Mouse (Mus musculus) retina, embryonic 14.5 days (tissue): Measurements from ENCODE around the gene Josd2.

ENCODE experiments used
- DNase-seq: peaks from one replicate; pipeline ENCODE4 v3.0.0-alpha.2; 2015; ENCODE audit warnings: low spot score

The Josd2 gene

DNA sequence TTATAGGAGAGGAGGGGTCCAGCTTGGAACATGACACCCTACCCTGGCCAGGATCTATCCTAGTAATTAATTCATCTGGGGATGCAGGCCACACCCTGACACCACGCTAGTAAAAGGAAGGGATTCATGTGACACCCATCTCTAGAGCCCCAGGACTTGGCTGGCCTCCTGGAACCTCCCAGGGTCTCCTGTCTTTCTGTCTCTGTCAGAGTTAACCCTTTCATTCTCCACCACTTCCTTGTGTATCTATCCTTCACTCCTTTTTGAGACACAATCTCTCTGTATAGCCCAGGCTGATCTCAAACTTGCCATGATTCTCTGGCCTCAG lies 4.7 kb downstream of the Josd2 start:
- no peak for DNase-seq

DNA sequence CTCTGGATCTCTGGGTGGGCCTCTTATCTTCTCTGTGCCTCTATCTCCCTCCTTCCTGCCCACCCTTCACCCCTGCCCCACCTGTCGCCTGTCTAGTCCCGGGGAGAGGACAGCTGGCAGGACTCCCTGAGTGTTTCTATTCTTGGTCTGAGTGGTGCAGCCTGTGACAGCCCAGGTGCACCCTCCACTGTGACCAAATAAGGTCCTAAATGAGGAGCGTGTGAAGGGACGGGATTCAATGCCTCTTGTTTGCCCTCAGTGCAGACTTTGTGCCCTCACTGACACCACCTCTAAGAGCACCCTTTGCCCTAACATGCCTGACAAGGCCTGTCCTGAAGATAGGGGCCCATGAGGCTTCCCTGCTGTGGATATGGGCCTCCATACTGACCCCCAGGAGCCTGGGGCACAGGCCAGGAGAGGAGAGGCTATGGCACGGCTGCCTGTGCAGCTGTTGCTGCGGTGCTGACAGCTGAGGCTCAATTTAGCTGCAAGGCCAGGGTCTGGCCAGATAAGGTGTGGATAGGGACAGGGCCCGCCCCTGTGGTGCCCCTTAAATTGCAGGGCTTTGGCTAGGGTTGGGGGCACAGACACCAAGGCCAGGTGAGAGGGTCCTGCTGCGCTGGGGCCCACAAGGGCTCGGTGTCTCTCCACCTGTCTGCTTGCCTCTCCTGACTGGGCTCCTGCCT lies 5.3 kb downstream of the Josd2 start:
- DNase-seq, result no peak

DNA sequence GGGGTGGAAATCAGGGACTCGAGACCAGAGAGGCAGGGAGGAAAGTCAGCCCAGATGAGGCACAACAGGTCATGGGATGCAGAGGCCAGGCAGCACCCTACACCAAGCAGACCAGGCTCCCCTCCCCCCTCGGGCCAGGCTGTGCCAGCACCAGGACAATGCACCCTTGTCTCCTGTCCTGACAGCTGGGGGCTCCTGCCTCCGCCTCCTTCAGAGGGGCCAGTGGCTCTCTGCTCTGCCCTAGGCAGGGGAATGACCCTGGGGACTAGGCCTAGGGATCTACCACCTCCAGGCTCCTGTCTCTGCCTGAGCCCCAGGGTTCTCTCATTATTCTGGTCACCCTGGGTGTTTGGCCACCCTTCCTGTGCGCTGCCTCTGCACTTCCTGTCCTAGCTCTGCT lies 6.6 kb downstream of the Josd2 start:
- peak; percentile 66 for DNase-seq

DNA sequence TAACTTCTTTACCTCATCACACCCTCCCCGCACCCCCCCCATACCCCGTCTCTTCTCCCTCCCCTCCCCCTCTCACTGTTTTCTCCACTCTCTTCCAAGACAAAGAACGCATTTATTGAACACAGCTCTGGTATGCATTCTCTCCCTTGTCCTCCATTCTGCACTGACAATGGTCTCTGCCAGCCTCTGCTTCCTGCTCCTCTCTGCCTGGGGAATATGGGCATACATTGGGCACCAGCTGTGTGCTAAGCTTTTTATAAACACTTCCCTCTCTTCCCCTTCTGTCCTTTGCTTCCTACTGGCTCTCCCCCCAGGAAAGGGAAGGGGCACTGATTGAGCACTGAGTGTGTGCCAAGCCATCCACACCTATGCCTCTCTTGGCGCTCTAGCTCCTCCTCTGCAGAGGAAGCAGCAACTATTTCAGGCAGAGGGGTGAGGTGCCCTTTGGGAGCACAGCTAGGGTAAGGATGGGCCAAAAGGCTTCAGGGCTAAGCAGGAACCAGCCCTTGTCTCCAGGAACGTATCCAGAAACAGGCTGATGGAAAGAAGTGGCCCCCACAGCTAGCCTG lies 7.3 kb downstream of the Josd2 start:
- no peak for DNase-seq

DNA sequence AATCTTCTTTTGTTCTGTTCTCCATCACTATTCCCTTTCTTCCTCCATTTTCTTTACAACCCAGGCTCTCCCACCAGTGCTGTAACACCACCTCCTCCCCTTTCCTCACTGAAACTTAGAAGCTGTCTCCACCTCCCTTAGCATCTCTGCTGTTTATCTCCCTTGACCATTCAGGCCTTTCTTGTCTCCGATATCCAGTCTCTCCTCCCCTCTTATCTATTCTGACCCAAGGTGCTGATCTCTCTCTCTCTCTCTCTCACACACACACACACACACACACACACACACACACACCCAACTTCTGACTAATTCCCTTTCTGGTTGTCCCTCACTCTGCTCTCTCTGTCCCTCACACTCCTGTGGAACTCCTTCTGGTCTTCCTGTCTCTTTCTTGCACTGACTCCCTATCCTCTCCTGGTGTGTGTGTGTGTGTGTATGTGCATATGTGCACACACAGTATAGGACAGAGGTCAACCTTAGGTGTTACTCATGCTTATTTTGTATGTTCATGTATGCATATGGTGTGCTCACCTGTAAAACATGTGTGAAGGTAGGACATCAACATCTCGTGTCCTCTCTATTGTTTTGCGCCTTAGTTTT lies 15.2 kb downstream of the Josd2 start:
- no peak for DNase-seq

DNA sequence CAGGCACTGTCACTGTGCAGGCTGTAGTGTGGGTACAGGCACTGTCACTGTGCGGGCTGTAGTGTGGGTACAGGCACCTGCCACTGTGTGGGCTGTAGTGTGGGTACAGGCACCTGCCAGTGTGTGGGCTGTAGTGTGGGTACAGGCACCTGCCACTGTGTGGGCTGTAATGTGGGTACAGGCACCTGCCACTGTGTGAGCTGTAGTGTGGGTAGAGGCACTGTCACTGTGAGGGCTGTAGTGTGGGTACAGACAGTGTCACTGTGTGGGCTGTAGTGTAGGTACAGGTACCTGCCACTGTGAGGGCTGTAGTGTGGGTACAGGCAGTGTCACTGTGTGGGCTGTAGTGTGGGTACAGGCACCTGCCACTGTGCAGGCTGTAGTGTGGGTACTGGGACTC lies 16.3 kb downstream of the Josd2 start:
- DNase-seq, result no peak

DNA sequence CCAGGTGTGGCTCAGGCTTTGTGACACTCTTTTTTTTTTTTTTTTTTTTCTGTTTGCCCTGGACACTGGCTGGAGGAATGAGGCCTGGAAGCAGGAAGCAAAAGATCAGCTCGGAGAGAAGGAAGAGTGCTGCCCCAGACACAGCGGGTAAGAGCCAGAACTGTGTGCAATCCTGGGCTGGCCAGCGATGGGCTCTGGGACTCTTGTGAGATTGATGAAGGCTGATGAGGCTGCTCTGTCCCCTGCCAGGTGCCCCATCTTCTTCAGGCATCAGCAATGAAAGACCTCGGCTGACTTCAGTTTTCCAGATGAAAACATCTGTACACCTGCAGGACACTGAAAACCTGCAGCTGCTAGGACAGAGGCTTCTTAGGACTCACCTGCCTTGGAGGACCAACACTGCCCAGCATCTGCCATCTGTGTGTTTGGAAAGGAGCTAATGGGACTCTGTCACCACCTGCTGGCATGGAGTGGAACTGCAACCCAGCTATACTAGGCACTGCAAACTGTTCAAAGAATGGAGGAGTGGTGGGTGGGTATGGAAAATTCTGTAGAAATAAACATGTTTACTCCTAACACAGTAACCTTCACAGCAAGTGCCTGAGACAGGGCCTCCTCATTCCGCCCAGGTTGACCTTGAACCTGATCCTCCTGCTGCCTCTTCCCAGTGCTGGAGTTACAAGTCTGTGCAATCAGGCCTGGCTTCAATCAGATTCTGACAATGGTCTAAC lies 17.2 kb downstream of the Josd2 start:
- DNase-seq, result peak; percentile 95

DNA sequence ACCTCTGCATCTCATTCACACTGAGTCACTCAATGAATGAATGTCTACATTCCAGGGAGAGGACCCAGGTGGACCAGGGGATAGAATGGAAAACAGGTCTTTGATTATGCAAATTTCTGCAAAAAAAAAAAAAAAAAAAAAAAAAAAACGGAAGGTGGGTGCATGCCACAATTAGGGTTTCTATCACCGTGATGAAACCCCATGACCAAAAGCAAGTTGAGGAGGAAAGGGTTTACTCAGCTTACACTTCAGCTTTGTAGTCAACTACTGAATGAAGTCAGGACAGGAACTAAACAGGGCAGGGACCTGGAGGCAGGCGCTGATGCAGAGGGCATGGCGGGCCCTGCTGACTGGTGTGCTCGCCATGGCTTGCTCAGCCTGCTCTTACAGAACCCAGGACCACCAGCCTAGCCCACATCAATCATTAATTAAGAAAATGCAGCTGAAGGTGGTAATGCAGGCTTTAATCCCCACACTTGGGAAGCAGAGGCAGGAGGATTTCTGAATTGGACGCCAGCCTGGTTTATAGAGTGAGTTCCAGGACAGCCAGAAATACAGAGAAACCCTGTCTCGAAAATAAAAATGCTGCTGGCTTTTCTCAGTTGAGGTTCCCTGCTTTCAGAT lies 17.9 kb downstream of the Josd2 start:
- DNase-seq, result no peak

DNA sequence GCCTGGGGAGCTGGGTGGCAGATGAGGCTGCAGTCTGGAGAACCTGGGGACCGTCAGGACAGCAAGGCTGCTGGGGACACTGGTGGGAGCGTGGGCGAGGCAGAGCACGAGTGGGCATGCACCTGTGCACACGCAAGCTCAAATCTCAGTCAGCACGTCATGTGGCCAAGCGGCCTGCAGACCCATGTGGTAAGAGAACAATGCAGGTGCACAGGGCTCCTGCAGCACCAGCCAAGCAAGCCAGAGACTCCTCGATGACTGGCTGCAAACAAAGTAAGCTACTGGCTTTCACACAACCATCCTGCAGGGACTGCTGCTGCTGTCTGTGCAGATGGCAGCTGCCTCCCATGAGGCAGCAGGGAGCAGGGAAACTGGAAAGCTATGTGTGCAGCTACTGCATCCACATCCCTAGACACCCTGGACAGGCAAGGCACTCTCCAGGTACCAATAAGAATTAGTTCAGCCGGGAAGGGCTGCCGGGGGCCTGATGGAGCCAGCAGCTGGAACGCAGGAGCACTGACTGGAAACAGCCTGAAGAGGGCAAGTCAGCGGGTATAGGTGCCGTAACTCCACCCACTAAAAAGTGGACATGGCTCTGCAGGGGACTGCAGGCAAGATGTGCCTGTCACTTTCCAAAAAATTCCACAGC lies 19.3 kb downstream of the Josd2 start:
- no peak for DNase-seq

DNA sequence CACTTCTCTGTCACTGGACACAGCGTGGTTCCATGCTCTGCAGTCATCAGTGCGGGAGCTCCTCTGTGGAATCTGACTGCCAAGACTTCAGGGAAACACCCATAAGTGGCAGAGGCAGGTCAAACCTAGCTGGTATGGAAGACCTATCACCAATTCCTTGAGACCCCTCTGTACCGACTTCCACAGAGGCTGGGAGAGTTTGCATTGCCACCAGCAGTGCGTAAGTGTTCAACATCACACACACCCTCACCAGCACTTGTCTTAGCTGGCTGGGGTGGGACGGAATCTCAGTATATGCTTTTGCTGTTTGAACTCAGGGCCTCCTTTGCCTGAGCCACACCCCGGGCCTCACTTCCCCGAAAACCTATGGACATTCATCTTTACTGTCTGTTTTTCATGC lies 20.2 kb downstream of the Josd2 start:
- DNase-seq, result no peak

DNA sequence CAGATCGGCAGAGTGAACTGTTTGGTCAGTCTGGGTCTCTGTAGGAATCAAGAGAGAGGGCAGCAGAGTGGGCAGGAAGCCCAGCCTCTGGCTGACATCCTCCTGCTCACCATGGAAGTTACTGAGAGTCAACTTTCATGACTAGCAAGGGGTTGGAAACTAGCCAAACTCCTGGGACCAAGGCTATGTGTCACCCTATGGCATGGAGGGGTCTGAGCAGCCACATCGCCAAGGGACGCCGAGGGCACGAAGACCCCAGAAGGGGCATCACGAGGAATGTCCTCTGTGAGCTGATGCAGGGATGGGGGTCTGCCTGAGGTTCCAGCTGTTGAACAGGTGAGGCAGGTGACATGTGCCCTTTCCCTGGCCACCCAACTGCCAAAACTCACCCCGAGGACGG lies 20.8 kb downstream of the Josd2 start:
- no peak for DNase-seq

DNA sequence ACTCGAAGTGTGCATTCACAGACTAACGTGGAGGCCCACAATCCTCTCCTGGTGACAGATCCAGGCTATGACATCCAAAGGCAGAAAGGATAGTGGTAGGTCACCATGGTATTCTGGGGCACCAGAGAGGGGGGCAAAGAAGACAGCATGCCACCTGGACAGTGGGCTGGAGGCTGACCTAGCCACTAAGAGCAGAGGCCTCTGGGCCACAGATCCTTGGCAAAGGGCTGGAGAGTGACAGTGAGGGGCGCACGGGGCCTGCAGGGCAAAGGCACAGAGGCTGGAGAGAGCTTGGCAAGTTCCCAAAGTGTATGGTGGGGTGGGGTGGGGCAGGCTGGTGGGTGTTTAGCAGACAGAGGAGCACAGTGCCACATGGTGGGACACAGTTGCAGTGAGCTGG lies 22.5 kb downstream of the Josd2 start:
- DNase-seq, result no peak

DNA sequence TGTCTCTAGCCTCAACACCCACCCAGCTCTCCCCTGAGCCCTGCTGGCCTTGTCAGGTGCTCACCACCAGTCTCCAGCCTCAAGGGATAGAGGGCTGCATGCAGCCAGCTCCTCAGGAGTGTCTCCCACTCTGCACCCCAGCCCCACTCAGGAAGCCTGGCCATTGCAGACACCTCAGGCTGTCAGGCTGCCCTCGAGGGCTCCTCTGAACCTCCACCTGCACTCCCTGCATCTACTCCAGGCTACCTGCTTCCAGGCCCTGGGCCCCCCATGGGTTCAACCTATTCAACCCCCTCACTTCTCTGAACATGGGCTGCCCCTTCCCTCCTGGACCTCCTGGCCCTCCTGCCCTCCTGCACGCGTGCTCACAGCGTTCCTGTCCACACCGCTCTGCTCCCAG lies 23.6 kb downstream of the Josd2 start:
- no peak for DNase-seq

DNA sequence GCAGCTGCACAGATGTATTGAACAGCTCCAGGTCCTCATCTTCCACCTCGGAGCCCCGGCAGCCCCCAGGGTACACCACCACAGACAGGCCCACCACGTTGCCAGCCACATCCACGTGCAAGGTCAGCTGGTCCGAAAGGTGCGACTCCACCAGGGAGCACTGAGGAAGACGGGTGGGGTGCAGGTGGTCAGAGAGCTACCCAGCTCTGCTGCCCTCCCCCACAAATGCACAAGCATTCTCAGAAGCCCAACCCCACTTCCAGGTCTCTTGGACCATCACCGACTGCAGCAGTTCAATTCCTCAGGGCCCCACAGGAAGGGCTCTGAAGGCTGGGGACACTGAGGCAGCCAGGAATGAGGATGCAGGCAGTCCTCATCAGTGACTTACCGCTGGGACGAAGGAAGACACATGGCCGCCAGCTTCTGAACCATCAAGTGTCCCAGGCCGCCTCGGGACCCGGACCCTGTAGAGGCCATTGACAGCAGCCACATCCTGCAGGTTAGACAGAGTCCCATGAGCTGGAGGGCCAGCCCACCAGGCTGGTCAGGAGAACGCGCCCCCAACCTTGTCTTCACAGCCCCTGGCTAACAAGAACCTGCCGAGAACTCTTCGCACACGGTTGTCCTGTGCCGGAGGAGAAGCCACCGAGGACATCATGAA lies 24.5 kb downstream of the Josd2 start:
- DNase-seq, result no peak

DNA sequence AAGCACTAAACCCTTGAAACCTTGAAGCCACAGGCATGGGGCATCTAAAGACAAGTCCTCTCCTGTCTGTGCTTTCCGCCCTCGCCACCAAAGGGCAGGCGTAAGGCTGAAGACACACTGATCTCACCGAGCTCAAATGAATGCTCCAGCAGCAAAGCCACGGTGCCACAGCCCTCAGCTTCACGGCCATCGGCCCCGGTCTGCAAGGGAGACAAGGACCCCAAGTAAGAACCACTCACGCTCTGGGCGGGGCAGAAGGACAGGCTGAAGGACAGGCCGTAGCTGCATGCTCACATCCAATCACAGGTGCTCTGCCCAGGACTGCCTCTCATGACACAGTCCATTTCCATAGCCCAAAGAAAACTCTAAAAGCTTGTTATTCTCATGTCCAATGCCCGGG lies 26.9 kb downstream of the Josd2 start:
- DNase-seq, result no peak

DNA sequence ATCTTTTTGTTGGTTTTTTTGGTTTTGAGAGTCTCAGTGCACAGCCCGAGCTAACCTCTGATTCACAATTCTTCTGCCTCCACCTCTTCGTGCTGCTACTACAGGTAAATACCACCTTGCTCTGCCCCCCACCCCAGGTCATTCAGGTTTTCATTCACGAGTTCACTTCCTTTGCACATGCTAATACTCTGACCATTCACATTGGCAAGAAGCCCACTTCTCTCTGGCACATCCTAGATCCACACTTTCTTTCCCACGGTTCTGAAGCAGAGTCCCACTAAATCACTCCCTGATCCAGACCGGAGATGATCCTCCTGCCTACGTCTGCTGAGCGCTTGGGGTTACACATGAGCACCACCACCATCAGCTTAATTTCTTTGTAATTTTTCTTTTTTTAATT lies 27.3 kb downstream of the Josd2 start:
- DNase-seq, result no peak

DNA sequence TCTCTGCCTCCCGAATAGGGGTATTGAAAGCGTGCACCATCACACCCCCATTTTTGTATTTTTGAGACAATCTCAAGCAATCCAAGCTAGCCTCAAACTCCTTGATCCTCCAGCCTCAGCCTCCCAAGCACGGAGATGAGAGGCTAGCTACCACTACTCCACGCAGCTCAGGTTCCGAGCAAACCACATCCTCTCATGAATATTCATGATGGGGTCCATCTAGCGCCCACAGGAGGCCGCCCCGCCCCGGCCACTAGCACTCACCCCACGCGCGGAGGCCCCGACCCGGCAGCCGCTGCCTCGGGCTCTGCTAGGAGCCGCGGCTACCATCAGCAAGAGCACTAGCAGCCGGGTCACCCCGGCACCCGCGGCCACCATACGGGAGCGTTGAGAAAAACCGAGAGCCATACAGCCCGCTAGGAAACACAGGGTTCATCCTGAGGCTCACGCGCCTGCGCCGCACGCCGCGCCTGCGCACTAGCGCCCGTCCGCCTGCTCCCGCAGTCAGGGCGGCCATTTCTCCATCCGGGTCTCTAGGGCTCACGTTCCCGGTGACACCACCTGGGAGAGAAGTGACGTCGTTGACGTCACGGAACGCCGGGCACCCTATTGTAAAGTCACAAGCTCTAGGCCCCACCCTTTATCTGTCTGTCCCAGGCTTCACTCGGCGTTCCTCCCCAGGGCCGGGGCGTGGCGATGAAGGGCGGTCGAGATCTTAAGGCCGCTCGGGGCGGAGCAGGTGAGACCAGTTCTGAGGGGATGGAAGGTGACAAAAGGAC lies 28.4 kb downstream of the Josd2 start, which contains the start of the genes Emc10 and Fam71e1:
TSS of gene Emc10 (minus strand) at position 538 of the 779 bp plus-strand sequence.
TSS of gene Fam71e1 (plus strand) at position 590 of the 779 bp plus-strand sequence.
- peak; percentile 99 for DNase-seq

DNA sequence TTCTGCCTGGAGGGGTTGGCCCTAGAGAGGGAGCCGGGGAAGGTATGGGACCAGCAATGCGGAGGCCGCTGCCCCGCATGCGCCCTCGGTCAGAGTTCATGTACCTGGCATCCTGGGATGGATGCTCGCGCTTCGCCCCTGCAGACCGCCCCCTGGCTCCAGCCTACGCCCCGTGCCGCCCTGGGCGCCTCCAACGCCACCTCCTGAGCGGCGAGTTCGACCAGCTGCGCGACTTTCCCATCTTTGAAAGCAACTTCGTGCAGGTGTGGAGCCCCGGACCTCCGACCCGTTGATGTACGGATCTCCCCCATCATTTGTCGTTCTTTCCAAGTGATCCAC lies 29.0 kb downstream of the Josd2 start:
- no peak for DNase-seq

DNA sequence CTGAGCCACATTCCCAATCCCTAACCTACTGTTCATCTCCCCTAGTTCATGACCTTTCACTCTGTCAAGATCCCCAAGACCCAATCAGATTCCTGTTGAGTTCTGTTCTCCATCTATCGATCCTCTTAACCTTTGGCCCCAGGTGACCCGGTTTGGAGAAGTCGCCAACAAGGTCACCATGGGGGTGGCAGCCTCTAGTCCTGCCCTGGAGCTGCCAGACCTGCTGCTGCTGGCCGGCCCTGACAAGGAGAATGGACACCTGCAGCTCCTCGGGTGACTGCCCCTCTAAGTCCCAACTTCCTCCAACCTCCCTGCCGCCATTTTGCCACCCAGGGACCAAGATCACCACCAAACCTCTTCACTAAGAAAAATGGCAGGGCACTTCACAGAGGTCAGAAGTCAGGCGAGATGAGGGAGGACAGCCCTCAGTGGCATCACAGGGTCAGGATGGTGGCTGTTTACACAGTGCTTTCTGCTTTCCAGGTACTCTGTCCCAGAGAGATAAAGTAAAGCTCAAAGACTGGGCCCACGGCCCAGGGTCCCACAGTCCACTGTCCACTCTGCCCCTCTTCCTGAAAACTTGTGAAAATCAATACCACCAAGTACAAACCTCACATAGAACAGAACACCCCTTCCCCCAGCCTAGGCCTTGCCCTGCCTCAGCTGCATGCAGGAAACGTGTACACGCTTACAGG lies 29.7 kb downstream of the Josd2 start:
- DNase-seq, result no peak

DNA sequence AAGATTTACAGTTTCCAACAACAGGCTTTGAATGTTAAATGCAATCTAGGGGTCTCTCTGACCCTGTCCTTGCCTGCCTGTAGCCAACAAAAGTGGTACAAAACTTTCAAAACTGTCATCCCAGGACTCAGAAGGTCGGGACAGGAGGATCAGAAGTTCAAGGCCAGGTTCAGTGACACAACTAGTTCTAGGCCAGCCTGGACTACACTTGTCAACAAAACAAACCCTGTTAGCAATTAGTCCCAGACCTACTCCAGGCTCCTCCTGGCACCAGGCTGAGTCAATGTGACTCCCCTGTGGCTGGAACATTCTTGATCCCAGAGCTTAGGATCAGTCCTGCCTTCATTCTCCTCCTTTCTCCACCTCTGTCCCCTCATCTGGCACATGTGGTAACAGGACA lies 31.1 kb downstream of the Josd2 start:
- no peak for DNase-seq
